Mouse (Mus musculus) limb, embryonic 14.5 days (tissue): ENCODE results near the gene Ap3d1. TPM values are rescaled to one million over a fixed set of nuclear protein-coding genes. Genes with fewer than 3 reads are reported as not detected.

Experiments used
- ATAC-seq: fragments of 200-750 bp; cut with Nextera tagmentation; 2 replicates; pipeline ENCODE4 v1.8.0; 2017; ENCODE audit warnings: low read depth, moderate number of reproducible peaks, moderate TSS enrichment; ENCODE audit not compliant: low FRiP score
- DNase-seq: peaks from one replicate; pipeline ENCODE4 v3.0.0-alpha.2; 2015; ENCODE audit warnings: low spot score
- H3K27ac ChIP-seq: fragments of 300-500 bp; sonication (generic); replicated peaks from 2 replicates; pipeline ENCODE4 v1.5.1; 2014; ENCODE audit warnings: low read depth, mild to moderate bottlenecking, low read length, moderate library complexity, mixed read lengths
- H3K27me3 ChIP-seq: fragments of 300-500 bp; sonication (generic); 2 replicates; pipeline ENCODE4 v1.6.1; 2014; ENCODE audit warnings: low read length, mixed read lengths; ENCODE audit not compliant: control insufficient read depth, insufficient read depth
- H3K36me3 ChIP-seq: fragments of 300-500 bp; sonication (generic); 2 replicates; pipeline ENCODE4 v1.6.1; 2014; ENCODE audit warnings: mild to moderate bottlenecking, low read length, moderate library complexity, mixed read lengths; ENCODE audit not compliant: control insufficient read depth, insufficient read depth
- H3K4me1 ChIP-seq: fragments of 300-500 bp; sonication (generic); 2 replicates; pipeline ENCODE4 v1.6.1; 2014; ENCODE audit warnings: antibody characterized with exemption, low read length, mixed read lengths; ENCODE audit not compliant: control insufficient read depth, insufficient read depth
- H3K4me2 ChIP-seq: fragments of 300-500 bp; sonication (generic); replicated peaks from 2 replicates; pipeline ENCODE4 v1.6.1; 2014; ENCODE audit warnings: low read depth, mild to moderate bottlenecking, low read length, moderate library complexity; ENCODE audit not compliant: severe bottlenecking
- H3K4me3 ChIP-seq: fragments of 300-500 bp; sonication (generic); replicated peaks from 2 replicates; pipeline ENCODE4 v1.5.1; 2014; ENCODE audit warnings: low read length
- H3K9ac ChIP-seq: fragments of 300-500 bp; sonication (generic); 2 replicates; pipeline ENCODE4 v1.6.1; 2014; ENCODE audit warnings: mild to moderate bottlenecking, low read depth, low read length, moderate library complexity; ENCODE audit not compliant: severe bottlenecking
- H3K9me3 ChIP-seq: fragments of 300-500 bp; sonication (generic); 2 replicates; pipeline ENCODE4 v1.6.1; 2016; ENCODE audit warnings: low read length; ENCODE audit not compliant: control insufficient read depth
- POLR2A ChIP-seq: fragments of 200-500 bp; IDR thresholded peaks from 2 replicates; pipeline ENCODE4 v1.8.0; 2012; ENCODE audit warnings: inconsistent platforms, mild to moderate bottlenecking, moderate library complexity, borderline replicate concordance; ENCODE audit not compliant: insufficient read depth, insufficient read length; ENCODE audit errors: extremely low read depth
- WGBS: fragments of 180-500 bp; shearing (Covaris S2); extraction: QIAGEN DNeasy Blood & Tissue Kit; methylation state at CpG from one replicate; pipeline ENCODE4 v1.1.7; 2014; 5-methylcytosine and 5-hydroxymethylcytosine counted together
- polyA plus RNA-seq, 2 experiments: library from polyadenylated mRNA; depleted of rRNA in 1 of 2; stranded (reverse) in 1 of 2; unstranded in 1 of 2; fragments of >200 nt; fragmentation: Nextera tagmentation in 1 of 2; extraction: Ambion mirVana in 1 of 2; gene quantifications; 2 replicates each; pipeline versions ENCODE4 v1.2.1 to v1.2.3; 2012 to 2014

Gene Ap3d1
- polyA plus RNA-seq, 2 experiments, result 75.1 to 123 TPM

- Histone ChIP-seq H3K4me1 (peaks cover 29% of the 10 kb centered on the region), H3K36me3 (peaks cover 19% of the 10 kb centered on the region), H3K27me3 (no peaks in the 10 kb centered on the region), H3K4me2 (no peak overlapping the region), H3K4me3 (no peak overlapping the region), H3K9ac (0 out of 2 replicates have a peak overlapping the region, but pooled peaks have one; percentile 12), H3K27ac (no peak overlapping the region), H3K9me3 (no peaks in the 10 kb centered on the region)
- 80% methylated on average over 2 of the region's 2 CpGs for WGBS
- no peak for ATAC-seq
- TF ChIP-seq POLR2A, result no peak
- no peak for DNase-seq
Observed at GRCm38 (mm10) chr10:80680260-80680696, 61.8 kb downstream of the Ap3d1 start.

- WGBS, result 53% methylated on average over 9 of the region's 9 CpGs
- H3K27me3 ChIP-seq, result no peaks in the 10 kb centered on the region
- 0 out of 2 replicates have a peak overlapping the region, but pooled peaks have one; percentile 12 for H3K9ac ChIP-seq
- no peak for TF ChIP-seq POLR2A
- peaks cover 32% of the 10 kb centered on the region for H3K4me1 ChIP-seq
- no peaks in the 10 kb centered on the region for H3K9me3 ChIP-seq
- no peak for DNase-seq
- H3K36me3 ChIP-seq, result peaks cover 13% of the 10 kb centered on the region
- no peak for ATAC-seq
- no peak overlapping the region for H3K27ac ChIP-seq
- H3K4me2 ChIP-seq, result no peak overlapping the region
- H3K4me3 ChIP-seq, result no peak overlapping the region
Observed at GRCm38 (mm10) chr10:80679556-80680259, 62.4 kb downstream of the Ap3d1 start.

- Histone ChIP-seq H3K27ac (peak overlapping the region; percentile 86), H3K9ac (no peak overlapping the region), H3K4me2 (peak overlapping the region; percentile 55; the same call in 1 of the 2 replicates), H3K36me3 (peaks cover 11% of the 10 kb centered on the region; the same call in 1 of the 2 replicates), H3K4me3 (no peak overlapping the region), H3K4me1 (peaks cover 41% of the 10 kb centered on the region), H3K9me3 (no peaks in the 10 kb centered on the region), H3K27me3 (no peaks in the 10 kb centered on the region)
- no peak for TF ChIP-seq POLR2A
- WGBS, result 62% methylated on average over 8 of the region's 10 CpGs
- ATAC-seq, result no peak
- DNase-seq, result no peak
Observed at GRCm38 (mm10) chr10:80678601-80679377, 63.3 kb downstream of the Ap3d1 start.

GRCm38 (mm10) chr10:80677942-80678436 is 64.1 kb downstream of the Ap3d1 start, which contains the start of gene Mknk2:
TSS of gene Mknk2 (minus strand) at chr10:80678112.
- 14% methylated on average over 8 of the region's 8 CpGs for WGBS
- Histone ChIP-seq H3K36me3 (peaks cover 12% of the 10 kb centered on the region; the same call in 1 of the 2 replicates), H3K4me2 (peak within 1 kb of the TSS; percentile 55), H3K4me1 (peaks cover 48% of the 10 kb centered on the region), H3K9ac (peak within 1 kb of the TSS; percentile 53), H3K27ac (peak within 1 kb of the TSS; percentile 86), H3K27me3 (no peaks in the 10 kb centered on the region), H3K4me3 (peak within 1 kb of the TSS; percentile 97), H3K9me3 (no peaks in the 10 kb centered on the region)
- DNase-seq (peak; percentile 71), ATAC-seq (no peak)
- TF ChIP-seq POLR2A, result no peak
